Mouse (Mus musculus): Measurements from ENCODE around the gene Agap3. TPM values are rescaled to one million over a fixed set of nuclear protein-coding genes. Genes with fewer than 3 reads are reported as not detected.

Agap3 gene
- 10 to 100 TPM; 74.3 to 84.7 TPM for total RNA-seq (2021)
- long read RNA-seq, experiment 1, transcript Agap3-201 (18 exons, 3,207 nt) = minor isoform, 7 of 80 reads
- long read RNA-seq, experiment 1, transcript Agap3-204 (9 exons, 1,061 nt) = major isoform, 29 of 80 reads
- long read RNA-seq, experiment 1, partial matches to known transcripts = 6 of 80 reads
- long read RNA-seq, experiment 1, other reads (novel, unspliced or antisense) = 36 of 80 reads
- long read RNA-seq, experiment 2, transcript Agap3-204 (9 exons, 1,061 nt) = major isoform, 30 of 75 reads
- long read RNA-seq, experiment 2, transcript Agap3-201 (18 exons, 3,207 nt) = minor isoform, 13 of 75 reads
- long read RNA-seq, experiment 2, partial matches to known transcripts = 15 of 75 reads
- long read RNA-seq, experiment 2, other reads (novel, unspliced or antisense) = 17 of 75 reads

DNA sequence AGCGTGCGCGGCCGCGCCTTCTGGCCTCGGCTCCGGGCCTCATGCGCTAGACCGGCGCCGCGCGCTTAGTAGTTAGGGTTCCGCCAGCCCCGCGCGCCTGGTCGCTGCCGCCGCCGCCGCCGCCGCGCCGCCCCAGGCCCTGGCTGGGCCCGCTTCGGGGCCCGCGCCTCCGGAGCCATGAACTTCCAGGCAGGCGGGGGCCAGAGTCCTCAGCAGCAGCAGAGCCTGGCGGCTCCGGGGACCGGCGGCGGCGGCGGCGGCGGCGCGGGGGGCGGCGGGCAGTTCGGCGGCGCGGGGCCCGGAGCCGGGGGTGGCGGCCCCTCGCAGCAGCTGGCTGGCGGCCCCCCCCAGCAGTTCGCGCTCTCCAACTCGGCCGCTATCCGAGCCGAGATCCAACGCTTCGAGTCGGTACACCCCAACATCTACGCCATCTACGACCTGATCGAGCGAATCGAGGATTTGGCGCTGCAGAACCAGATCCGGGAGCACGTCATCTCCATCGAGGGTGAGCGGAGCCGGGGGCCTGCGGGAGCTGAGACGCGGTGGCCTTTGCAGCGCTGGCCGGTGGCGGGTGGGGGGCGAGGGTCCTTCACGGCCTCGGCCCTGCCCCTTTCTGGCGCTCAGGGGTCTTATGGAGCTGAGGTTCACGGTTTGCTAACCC, at the start of gene Agap3:
Gene Agap3 (plus strand): TSS at position 148 of the 661 bp plus-strand sequence.
- DNase-seq (ENCODE audit: low spot score) = no peak

DNA sequence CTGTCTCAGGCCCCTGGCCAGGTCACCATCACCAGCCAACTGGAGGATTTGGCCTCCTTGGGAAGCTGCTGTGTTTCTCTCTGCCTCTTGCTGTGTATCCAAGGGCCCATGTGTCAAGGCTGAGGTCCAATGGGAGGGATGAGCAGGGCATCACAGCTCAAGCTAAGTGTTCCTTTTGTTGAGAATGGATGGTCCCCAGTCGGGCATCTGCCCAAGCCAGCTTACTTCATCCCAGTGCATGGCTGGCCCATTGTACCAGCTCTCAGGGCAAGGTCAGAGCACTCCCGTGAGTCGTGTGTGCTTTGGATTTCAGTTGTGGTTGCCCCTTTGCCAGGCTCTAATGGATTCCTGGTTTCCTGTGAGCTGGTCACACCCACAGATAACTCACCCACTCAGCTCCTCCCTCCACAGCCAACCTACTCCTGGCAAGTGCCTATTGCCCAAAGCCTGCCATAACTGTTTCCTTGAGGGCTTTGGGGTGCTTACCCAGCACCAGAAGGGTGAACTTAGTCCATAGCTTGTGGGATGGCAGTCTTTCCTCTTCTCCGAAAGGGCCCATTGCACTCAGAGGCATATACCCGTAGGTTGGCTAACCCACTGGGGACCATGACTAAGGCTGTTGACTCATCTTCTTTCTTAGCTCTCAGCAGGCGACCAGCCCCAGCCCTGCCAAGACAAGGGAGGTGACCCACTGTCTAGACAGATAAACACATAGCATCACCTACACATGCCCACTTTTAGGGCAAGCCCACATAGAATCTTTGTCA, 47.2 kb upstream of the Agap3 start:
- DNase-seq (ENCODE audit: low spot score) = no peak

DNA sequence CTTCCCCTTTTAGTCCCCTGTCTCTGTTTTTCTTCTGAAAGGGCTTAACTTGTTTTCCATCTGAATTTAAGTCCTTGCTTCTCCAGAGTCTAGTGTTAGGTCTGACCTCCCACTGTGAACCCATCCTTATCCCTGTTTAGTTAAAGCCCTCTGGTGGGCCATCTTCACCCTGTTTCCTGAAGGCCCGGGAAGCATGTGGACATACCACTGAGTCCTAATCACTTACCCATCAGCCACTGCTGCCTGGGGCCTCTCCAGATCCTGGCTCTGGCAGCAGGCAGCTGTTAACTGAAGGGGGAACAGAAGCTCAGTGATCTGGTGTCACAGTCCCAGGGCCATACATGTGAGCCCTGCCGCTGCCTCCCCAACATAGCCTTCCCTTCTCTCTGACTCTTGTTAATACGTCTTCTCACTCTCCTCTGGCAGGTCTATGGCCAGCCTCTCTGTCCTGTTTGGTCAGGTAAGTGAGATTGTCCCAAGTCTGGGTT, 46.5 kb upstream of the Agap3 start:
- no peak for DNase-seq (ENCODE audit: low spot score)

DNA sequence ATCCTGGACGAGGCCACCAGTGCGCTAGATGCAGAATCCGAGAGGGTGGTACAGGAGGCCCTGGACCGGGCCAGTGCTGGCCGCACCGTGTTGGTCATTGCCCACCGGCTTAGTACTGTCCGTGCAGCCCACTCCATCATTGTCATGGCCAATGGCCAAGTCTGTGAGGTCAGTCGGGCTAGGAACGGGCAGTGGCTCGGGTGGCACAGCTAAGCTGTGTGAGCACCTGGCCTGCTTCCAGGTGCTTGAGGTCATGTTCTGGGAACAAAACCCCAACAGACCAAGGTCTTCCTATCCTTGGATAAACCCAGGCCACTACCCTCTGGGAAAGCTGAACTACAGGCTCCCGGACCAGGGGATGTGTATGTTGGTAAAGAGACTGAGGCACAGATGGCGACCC, 43.3 kb upstream of the Agap3 start:
- no peak for DNase-seq (ENCODE audit: low spot score)

DNA sequence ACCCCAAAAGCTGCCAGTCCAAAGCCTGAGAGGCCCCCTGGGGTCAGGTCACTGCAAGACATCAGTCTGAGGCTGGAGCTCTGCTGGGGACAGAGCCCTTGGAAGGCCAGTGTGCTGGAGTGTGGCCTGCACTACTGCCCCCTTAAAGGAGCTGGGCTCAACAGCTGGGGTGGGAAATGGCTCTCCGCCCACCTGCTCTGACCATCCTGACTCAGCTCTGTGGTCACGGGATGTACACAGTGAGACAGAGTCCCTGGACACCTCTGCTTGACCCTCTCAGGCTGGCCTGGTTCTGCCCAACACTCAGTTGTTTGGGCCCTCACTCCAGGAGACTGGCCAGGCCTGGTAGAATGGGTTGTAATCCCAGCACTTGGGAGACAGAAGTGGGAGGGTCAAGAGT, 42.5 kb upstream of the Agap3 start:
- DNase-seq (ENCODE audit: low spot score) = no peak

DNA sequence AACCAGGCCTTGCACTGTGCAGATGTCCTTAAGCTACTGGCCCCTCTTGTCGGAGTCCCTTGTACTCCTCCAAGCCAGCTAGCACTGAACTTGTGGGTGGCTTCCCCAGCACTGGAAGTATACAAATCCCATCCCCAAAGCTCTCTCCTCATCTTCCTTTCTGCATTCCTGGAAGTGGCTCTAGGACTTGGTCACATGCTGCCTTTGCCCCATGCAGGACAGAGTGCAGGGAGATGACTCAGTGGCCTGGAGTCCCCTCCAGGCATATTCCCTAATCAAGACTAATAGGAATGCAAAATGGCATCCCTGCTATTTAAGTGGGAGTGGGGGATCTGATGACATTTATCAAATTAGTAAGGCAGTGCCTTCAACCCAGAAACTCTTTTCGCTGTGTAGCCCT, 39.9 kb upstream of the Agap3 start:
- DNase-seq (ENCODE audit: low spot score) = no peak

DNA sequence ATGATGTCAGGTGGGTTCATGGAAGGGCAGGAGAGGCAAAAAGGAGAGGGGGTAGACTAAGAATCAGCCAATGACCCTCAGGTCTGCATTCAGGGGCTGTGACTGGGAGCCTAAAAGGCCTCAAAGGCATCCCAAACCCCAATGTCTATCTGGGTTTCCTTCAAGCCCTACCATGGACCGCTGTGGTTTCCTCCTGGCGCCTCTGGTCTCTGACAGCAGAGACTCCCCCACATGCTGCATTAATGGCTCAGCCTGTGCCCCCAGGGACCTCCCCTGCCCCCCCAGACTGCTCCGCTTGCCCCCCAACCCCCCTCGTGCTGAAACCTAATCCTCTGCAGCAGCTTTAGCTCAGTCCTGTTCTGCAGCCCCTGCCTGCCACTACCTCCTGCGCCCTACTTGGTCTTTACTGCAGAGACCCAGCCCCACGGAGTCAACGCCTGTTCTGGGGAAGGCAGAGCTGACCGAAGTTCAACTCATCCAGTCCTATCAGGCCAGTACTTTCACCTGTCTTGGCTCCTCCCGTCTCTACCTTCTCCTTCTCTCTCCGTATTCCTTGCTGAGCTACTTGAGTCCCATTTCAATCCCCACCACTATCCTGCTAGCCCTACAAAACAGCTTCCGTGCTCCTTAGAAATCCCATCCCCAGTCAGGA, 38.8 kb upstream of the Agap3 start, which contains the start of gene Asic3:
Gene Asic3 (plus strand): TSS at position 351 of the 652 bp plus-strand sequence.
- no peak for DNase-seq (ENCODE audit: low spot score)

DNA sequence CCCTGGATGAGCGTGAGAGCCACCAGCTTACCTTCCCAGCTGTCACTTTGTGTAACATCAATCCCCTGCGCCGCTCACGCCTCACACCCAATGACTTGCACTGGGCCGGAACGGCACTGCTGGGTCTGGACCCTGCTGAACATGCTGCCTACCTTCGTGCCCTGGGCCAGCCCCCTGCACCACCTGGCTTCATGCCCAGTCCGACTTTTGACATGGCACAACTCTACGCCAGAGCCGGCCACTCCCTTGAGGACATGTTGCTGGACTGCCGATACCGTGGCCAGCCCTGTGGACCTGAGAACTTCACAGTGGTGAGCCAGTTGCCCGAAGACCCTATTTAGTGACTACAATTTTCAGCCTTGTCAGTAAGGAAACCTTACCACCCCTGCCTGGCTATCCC, 38.0 kb upstream of the Agap3 start:
- DNase-seq (ENCODE audit: low spot score) = no peak

DNA sequence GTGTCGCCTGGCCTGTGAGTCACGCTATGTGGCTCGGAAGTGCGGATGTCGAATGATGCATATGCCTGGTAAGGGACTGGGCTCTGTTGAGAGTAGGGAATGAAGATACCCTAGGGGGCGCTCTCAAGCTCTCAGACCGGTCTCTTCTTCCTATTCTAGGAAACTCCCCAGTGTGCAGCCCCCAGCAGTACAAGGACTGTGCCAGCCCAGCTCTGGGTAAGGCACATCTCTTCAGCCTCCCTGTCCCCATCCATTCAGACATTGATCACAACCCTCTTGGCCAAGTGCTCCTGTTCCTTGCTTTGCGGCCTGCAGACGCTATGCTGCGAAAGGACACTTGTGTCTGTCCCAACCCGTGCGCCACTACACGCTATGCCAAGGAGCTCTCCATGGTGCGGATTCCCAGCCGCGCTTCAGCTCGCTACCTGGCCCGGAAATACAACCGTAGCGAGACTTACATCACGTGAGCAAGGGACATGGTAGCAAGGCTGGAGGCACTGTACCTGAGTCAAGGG, 35.7 kb upstream of the Agap3 start:
- peak; percentile 64 for DNase-seq (ENCODE audit: low spot score)

DNA sequence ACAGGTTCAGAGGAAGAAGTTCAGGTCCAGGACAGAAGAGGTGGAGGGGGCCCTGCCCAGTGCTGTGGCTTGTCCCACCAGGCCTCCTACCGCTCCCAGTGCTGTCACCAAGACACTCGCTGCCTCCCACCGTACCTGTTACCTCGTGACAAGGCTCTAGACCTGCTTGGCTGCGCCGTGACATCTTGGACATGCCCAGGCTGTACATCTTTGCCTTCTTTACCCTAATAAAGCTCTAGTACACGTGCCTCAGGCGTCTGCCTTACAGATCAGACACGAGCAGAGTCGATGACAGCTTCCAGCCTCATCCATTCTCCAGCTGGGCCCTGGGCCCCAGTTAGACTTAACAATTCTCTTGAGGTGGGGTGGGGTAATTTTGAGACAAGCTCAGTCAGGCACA, 34.4 kb upstream of the Agap3 start:
- DNase-seq (ENCODE audit: low spot score) = no peak

DNA sequence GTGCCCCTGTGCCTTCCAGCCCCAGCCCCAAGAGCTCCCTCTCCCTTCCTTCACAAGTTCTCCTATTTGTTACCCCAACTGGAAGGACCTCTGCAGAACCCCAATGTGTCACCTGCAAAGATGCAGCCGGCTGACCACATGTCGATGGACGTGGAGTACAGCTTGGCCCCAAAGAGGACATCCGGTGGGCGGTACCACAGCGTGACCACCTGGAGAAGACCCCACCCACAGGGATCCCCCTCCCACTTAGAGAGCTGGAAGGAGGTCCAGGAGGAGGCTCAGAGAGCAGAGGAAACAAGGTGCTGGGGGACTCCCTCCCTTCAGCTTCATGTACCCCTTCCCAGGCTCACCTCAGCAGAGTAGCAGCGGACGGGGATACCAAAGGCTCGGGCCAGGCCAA, 31.6 kb upstream of the Agap3 start:
- DNase-seq (ENCODE audit: low spot score) = no peak

DNA sequence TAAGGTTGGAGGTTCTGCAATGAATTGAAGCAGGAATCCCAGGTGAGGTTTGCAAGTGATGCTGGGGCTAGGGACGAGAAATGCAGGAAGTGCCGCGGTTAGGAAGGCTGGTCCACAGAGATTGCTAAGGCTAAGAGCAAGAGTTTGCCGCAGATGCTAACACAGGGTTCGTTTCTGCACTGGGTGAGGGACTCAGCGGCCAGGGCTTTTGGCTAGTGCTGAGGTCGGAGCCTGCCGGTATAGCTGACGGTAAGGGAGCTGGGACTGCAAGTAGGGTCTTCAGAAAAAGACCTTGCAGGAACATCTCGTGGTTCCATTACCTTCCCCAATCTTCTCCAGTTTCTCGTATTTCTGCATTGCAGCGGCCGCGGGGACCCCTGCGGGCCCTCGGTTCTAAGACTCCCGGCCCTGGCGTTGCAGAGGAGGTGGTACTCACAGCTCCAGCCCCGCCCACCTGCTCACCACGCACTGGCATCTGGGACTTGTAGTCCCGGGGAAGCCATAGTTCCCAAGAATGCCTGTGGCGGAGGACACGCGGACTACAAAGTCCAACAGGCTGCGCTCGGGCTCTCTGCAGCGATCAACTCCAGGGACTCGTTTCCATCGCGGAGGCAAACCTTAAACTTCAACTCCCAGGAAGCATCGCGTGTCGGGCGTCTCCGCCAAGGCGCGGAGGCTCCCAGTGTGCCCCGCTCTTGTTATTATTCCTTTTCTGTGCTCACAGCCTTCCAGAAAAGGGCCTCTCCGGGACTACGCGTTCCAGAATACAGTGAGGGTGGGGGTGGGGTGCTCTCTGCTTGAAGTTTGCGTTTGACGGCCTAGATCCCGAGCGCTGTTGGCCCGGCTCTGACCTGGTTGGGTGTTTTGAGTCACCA, 28.6 kb upstream of the Agap3 start, which contains the start of the genes Cdk5 and Slc4a2:
Gene Cdk5 (minus strand): TSS at position 402 of the 875 bp plus-strand sequence.
Gene Slc4a2 (plus strand): TSS at position 709 of the 875 bp plus-strand sequence.
- peak; percentile 99 for DNase-seq (ENCODE audit: low spot score)

DNA sequence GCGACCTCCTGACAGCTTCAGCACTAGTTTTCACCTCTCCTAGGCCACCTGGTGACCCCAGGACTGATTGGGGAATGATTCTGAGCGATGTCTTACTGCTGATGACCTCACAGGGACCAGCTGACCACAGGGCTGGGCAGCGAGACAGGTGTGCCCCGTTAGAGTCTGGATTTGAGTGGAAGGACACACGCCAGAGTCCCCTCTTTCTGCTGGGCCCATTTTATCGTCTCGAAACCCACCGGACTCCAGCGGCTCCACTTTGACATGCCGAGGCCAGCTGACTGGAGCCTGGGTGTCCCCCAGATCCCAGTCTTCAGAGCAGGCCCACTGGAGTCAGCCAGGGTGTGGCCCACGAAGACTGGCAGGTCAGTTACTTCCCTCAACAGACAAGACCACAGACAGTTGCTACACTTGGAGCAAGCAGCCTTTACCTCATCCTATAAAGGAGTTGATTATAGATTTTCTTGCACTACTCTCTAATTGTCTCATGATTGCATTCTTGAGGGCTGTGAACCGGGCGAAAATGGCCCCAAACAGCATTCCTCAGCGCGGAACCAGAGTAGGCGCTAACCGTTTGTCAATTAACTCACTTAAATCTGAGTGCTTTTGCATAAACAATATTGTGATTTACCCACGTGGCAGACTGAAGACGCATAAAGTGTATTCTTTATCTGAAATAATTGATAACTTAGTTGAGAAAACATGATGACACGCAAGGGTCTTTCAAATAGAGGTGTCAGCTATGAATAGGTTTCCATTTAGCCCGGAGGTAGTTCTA, 27.8 kb upstream of the Agap3 start:
- no peak for DNase-seq (ENCODE audit: low spot score)

DNA sequence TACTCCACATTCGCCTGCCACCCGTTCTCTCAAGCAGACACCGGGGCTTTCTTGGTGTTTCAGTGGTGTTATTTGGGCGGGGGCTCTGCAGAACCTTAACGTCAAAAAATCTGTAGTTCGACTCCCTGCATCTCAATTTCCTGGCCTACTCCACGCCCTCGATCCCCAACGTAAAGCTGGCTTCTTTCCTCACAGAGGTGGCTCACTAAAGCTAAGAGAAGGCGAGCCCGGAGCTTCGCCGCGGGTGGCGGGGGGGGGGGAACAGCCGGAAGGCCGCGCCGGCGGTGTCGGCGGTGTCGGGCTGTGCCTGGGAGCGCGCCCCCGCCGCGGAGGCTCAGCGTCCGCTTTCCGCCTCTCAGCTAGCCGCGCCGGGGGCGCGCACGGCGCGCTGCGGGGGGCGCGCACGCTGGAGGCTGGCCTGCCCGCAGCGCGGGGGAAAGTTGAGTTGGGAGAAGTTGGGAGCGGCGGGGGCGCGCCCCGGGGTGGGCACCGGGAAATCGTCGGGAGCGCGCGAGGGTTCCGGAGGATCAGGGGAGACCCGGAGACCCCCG, 27.0 kb upstream of the Agap3 start:
- DNase-seq (ENCODE audit: low spot score) = peak; percentile 75

DNA sequence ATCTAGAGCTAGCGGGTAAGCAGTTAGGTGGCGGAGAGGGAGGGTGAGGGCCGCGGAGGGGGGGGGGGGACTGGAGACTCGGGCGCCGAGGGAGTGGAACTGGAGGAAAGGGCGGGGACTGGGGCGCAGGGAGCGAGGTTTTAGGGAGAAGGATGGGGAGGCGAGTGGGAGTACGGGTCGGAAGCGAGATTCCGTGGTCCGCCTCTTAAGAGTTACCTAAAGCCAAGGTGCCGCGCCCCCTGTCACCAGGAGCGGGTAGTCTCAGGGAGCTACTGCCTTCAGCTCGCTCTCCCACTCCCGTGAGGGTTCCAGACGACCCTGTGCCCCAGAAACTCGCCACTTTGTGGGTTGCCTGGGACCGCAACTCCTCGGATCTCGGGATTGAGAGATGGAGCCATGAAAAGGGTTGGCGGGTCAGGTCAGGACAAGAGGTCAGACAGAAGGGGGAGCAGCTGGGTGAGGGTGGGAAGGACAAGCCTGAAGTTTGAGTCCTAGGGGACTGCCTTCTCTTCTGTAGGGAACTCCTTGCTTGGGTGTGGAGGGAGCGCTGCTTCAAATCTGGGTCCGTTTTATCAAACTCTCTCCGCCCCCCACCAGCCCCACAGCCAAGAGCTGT, 26.4 kb upstream of the Agap3 start:
- no peak for DNase-seq (ENCODE audit: low spot score)

DNA sequence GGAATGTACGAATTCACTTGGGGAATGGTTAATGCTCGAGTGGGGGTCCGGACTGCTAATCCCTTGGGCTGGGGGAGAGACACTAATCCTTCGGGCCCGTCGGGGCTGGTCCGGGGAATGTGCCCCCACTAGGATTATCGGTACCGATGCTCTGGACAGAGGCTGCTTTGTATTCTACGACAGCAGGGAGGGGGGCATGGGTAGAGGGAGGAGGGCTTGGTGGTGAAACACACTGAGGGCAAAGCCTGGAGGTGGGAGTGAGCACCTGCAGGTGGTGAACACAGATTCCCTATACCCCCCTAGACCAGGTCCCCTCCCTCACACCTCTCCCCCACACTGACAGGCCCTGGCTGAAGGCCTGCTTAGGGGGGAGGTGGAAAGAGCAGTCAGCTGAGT, 25.9 kb upstream of the Agap3 start:
- DNase-seq (ENCODE audit: low spot score) = no peak

DNA sequence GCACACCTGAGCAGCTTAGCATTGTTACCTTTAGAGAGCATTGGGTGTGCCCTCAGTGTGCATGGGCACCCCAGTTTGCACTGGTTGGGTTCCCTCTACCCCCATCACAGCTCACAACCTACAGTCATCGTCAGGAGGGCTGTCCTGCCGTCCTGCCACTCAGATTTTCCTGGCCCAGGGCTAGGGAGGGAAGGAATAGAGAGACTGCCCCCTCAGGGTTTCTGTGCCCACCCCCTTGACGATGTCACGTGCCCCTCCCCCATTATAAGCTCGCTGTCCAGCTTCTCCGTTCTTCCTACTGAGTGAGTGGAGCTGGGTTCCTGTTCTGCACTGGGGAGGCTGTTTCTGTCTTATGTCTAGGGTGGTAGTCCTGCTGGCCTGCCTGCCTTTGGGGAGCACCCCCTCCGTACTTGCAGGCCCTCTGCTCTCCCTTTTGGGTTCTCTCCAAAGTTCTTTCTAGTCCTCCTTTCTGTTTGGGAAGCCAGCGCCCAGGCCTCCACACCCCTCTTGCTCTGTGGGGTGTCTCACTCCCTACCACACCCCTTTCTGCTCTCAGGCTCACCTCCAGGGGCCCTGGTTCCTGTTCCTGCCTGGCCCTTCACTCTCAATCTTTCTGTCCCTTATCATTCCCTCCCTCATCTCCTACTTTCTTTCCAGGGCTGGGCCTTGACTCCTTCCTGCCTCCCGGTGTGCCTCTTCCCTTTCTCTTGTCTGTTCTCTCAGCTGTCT, 25.3 kb upstream of the Agap3 start:
- DNase-seq (ENCODE audit: low spot score) = no peak

DNA sequence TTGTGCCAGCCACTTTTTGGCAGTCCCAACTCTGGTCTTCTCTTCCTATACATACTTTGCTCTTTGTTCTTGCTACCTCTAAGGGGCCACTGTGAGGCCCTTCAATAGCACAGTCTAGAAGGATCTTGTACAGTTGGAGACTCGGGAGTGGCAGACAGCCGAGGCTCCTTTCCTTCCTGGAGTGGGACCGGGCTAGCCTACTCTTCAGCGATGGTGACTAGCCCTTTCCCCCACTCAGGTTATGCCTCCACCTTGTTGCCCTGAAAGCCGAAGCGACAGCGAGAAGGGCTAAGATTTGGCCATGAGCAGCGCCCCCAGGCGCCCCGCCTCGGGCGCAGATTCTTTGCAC, 24.7 kb upstream of the Agap3 start:
- no peak for DNase-seq (ENCODE audit: low spot score)
